Mouse (Mus musculus) bone marrow macrophage, adult 2 months (primary cell): ENCODE measurements around the gene Msh2. TPM values are rescaled to one million over a fixed set of nuclear protein-coding genes. Genes with fewer than 3 reads are reported as not detected.
A peak's percentile ranks its signal among the peaks of the same experiment; 100 is the strongest.
"Not testable (repeated sequence)": the region's sequence is repeated elsewhere in the genome, so short reads cannot be mapped to it uniquely, and the experiment has no call there.

Experiments
- H3K27ac ChIP-seq: 2 replicates; pipeline ENCODE4 v1.5.1; 2012; ENCODE audit warnings: low read depth, low read length; ENCODE audit not compliant: insufficient read depth
- H3K4me1 ChIP-seq: 2 replicates; pipeline ENCODE4 v1.6.1; 2012; ENCODE audit warnings: low read length; ENCODE audit not compliant: control insufficient read depth, insufficient read depth
- H3K4me3 ChIP-seq: 2 replicates; pipeline ENCODE4 v1.5.1; 2012; ENCODE audit warnings: mild to moderate bottlenecking, low read length, moderate library complexity; ENCODE audit not compliant: insufficient read depth
- CTCF ChIP-seq: IDR thresholded peaks from 2 replicates; pipeline ENCODE4 v1.5.1; 2012; ENCODE audit warnings: low read depth, mild to moderate bottlenecking, low read length, moderate library complexity
- POLR2A ChIP-seq: IDR thresholded peaks from 2 replicates; pipeline ENCODE4 v1.6.1; 2012; ENCODE audit warnings: mild to moderate bottlenecking, low read depth, low read length, borderline replicate concordance
- polyA plus RNA-seq: library from polyadenylated mRNA; stranded (reverse); fragments of >200 nt; gene quantifications from 2 replicates; pipeline ENCODE4 v1.2.4, GENCODE M21; 2012; ENCODE audit not compliant: missing spikeins, insufficient read depth, insufficient read length

Msh2 gene
- 13.5 and 17.1 TPM in 2 replicates for polyA plus RNA-seq

DNA sequence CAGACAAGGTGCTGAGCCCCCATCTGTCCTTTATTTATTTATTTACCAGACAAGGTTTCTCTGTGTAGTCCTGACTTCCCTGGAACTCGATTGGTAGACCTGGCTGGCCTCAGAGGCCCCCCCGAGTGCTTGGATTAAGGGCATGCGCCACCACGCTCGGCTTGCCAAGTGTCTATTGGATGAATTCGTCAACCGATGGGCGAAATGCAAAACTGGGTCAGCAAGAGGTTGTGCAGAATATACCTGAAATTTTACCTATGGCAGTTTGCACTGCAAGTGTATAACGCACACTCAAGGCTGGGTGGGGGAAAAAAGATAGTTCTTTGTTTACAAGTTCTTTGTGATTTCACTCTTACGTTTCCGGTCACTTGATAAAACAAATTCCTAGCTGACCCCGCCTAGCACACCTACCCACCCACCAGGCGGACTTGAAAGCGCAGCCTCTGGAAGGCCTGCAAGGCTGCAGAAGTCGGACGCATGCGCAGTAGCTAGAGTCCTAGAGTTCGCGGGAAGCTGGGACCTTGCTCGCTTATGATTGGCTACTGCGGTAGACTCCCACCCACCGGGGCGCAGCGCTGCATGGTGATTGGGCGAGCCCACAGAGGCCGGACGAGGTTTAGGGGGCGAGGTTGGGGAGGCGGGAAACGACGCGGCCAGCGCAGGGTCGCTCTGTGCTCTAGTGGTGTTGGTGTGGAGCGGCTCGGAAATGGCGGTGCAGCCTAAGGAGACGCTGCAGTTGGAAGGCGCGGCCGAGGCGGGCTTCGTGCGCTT is at the start of gene Msh2:
Gene Msh2, plus strand, starts transcription at position 441 of the 771 bp plus-strand sequence.
- no peak within 1 kb of the TSS for H3K27ac ChIP-seq

DNA sequence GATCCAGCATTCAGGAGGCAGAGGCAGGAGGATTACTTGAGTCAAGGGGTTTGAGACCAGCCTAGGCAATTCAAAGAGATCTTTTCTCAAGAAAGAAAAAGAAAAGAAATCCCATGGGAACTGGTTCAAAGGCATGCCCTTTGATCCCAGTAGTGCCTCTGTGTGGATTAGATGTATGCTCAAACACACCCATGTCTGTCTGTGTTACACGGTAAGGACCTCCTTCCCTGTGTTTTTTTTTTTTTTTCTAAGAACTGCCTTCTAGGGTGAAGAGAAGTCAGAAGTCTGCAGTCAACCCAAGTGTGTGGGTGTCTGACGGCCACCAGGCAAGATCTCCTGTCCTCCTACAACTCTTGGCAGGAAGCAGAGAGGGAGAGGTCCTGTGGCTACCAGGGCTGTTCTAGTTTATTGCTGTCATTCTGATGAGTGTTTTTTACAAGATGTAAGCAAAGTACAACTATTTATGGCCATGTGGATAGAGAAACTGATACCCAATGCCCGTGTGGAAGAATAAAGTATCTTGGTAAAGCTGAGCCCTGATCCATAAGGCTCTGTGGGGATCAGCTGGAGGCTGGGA is 46.5 kb upstream of the Msh2 start:
- Histone ChIP-seq H3K4me1 (no peaks in the 10 kb centered on the region), H3K4me3 (no peak overlapping the region), H3K27ac (no peak overlapping the region)
- TF ChIP-seq CTCF (no peak), POLR2A (no peak)

More for the DNA sequence above, at the start of gene Msh2:
- peaks cover 9% of the 10 kb centered on the region for H3K4me1 ChIP-seq
- TF ChIP-seq CTCF: no peak
- TF ChIP-seq POLR2A: no peak
- peak within 1 kb of the TSS; percentile 68 for H3K4me3 ChIP-seq

DNA sequence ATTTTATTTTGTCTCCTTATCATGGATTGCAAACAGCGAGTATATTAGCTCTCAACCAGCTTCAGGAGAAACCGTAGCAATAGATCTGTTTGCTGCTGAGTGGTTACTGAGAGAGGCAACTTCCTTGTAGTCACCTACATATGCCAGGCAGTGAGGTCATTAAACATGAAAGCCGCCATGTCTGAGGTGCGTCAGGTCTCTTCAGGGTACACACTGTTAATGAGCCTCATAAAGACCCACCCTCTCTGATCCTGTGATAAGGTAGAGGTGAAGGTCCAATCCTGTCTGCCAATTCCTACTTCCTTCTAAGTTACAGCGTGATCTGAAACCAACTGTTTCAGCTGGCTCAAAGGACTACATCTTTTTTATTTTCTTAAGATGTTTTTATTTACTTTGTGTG is 44.0 kb upstream of the Msh2 start:
- TF ChIP-seq CTCF (no peak), POLR2A (no peak)
- Histone ChIP-seq H3K4me3 (no peak overlapping the region), H3K4me1 (no peaks in the 10 kb centered on the region), H3K27ac (no peak overlapping the region)

DNA sequence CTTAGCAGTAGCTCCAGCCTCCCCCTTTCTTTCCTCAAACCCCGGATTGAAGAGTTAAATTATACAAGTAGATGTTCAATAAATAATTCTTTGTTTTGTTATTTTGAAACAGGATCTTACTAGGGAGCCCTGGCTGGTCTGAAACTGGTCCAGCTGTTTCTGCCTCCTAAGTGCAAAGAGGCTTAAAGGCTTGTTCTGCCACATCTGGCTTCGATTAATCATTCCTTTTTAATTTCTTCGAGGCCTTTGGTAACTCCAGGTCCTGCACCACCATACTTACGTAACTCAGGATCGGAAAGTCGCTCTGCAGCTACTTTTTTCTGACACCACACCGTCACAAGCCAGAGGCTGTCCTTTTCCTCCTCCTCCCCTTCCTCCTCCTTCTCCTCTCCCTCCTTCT is 43.4 kb upstream of the Msh2 start:
- H3K4me3 ChIP-seq: no peak overlapping the region
- TF ChIP-seq POLR2A (no peak), CTCF (no peak)
- no peaks in the 10 kb centered on the region for H3K4me1 ChIP-seq
- H3K27ac ChIP-seq: no peak overlapping the region

DNA sequence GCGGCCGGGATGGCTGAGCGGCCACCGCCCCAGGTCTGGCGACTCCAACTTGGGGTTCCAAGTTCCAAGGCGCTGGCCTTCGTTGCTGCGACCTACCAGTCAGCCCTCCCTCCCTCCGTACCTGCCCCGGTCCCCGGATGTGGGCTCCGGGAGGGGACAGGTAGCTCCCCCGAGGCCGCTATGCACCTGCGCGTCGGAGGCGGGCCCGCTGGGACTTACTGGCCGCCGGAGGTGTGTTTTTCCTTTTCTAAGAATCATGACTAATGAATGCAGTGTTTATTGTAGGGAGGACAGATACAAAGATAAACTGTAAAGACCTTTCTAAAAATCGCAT is 35.1 kb upstream of the Msh2 start:
- TF ChIP-seq POLR2A: no peak
- TF ChIP-seq CTCF: no peak
- peak overlapping the region; percentile 62 for H3K4me3 ChIP-seq
- H3K4me1 ChIP-seq: peaks cover 4% of the 10 kb centered on the region
- H3K27ac ChIP-seq: no peak overlapping the region

DNA sequence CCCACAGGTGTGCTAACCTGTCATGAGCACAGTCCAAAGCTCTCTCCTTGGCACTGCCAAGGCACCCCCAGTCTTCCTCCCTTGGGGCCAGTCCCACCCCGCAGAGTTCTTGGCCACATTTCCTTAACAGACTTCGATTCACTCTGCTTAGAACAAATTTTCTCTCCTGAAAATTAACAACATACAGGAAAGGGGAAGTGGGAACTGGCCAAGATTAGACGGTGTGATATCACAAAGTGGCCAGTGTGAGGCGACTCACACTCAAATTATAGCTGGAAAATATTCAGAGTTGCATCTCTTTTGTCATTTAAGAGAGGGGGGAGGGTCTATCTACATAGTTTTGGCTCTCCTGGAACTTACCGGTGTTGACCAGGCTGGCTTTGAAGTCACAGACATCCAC is 32.9 kb upstream of the Msh2 start:
- TF ChIP-seq POLR2A (no peak), CTCF (no peak)
- H3K4me3 ChIP-seq: no peak overlapping the region
- H3K4me1 ChIP-seq: peaks cover 4% of the 10 kb centered on the region
- no peak overlapping the region for H3K27ac ChIP-seq

DNA sequence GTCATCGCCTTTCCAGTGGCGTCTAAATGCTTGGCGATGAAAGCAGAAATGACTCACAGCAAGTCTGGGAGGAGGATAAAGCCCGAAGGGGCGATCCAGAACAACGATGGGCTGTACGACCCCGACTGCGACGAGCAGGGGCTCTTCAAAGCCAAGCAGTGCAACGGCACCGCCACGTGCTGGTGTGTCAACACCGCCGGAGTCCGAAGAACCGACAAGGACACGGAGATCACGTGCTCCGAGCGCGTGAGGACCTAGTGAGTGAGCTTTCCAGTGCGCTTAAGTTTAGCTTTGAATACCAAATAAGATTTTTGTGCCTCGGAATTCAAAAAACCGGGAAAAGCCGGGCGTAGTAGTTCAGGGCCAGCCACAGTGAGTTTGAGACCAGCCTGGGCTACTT is 31.9 kb upstream of the Msh2 start:
- H3K27ac ChIP-seq: no peak overlapping the region
- no peak overlapping the region for H3K4me3 ChIP-seq
- no peak for TF ChIP-seq CTCF
- TF ChIP-seq POLR2A: no peak
- peaks cover 4% of the 10 kb centered on the region for H3K4me1 ChIP-seq

DNA sequence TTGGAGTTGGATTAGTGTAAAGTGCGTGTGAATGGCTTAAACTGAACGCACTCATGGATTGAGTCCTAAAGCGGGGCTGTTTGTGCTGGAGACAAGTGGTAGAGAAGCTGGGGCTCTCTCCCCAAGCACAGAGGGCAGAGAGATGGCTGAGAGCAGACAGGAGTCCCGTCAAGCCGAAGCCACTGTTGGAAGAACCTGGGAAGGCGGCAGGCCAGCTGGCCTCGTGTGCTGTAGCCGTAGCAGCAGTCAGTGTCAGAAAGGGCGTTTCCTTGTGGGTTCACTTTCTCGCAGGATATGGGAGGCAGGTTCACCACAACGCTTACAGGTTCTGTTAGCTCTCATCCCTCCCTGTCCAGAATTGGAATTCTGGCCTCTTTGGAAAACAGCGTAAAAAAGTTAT is 31.1 kb upstream of the Msh2 start:
- TF ChIP-seq CTCF (no peak), POLR2A (no peak)
- no peak overlapping the region for H3K27ac ChIP-seq
- no peak overlapping the region for H3K4me3 ChIP-seq
- peaks cover 4% of the 10 kb centered on the region for H3K4me1 ChIP-seq

DNA sequence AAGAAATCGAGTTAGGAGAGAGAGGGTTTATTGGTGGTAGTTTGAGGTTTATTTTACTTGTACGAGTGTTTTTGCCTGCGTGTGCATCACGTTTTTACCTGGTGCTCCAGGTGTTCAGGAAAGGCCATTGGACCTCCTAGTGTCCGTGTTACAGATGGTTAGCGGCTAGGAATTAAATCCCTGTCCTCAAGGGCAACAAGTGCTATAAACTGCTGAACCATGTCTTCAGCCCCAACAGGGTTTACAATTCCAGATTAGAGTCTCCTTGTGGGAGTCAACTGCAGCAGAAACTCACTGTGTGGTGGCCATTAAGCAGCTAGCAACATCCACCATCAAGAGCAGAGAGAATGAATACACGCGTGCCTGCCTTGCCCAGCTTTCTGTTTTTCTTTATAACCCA is 29.4 kb upstream of the Msh2 start:
- TF ChIP-seq CTCF (no peak), POLR2A (no peak)
- no peak overlapping the region for H3K27ac ChIP-seq
- no peak overlapping the region for H3K4me3 ChIP-seq
- H3K4me1 ChIP-seq: peaks cover 4% of the 10 kb centered on the region

DNA sequence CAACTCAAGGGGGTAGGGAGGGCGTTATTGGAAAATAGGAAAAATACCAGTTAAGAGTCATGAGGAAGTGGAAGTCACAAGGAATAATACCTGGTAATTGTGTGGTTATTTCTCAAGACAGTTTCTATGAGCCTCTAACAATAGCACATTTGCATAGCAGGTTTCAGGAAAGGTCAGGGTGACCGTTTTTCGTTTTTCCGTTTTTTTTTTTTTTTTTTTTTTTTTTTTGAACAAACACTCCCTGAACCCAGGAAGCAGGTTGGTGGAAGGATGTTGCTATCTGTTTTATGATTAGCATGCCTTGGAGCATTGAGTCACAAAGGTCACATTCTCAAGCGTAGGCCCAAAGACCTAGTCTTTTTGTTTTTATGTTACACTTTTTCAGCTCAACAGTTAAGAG is 16.5 kb upstream of the Msh2 start:
- H3K4me3 ChIP-seq, H3K27ac ChIP-seq, H3K4me1 ChIP-seq: not testable (repeated sequence)

DNA sequence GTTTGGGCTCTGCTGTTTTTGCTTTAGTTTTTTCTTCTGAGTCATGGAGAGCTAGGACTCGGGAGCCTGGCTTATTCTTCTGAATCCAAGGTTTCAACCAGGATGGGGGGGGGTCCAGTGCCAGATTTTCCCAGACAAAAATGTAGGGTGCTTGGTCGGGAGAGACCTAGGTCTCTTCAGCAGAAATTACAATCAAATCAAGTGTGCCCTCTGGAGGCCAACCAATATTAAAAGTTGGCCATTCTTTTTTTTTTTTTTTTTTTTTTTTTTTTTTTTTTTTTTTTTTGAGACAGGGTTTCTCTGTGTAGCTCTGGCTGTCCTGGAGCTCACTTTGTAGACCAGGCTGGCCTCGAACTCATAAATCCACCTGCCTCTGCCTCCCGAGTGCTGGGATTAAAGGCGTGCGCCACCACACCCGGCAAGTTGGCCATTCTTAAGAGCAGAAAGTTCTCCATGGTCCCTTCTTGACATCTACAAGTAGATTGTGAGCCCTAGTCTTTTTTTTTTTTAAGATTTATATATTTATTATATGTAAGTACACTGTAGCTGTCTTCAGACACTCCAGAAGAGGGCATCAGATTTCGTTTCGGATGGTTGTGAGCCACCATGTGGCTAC is 10.1 kb upstream of the Msh2 start:
- H3K27ac ChIP-seq, H3K4me1 ChIP-seq, H3K4me3 ChIP-seq: not testable (repeated sequence)
